Mouse (Mus musculus) midbrain, embryonic 15.5 days (tissue): Measurements from ENCODE around the gene Nmnat2. TPM values are rescaled to one million over a fixed set of nuclear protein-coding genes. Genes with fewer than 3 reads are reported as not detected.

Source experiments
- ATAC-seq: fragments of 200-750 bp; cut with Nextera tagmentation; replicated peaks from 2 replicates; pipeline ENCODE4 v1.8.0; 2017; ENCODE audit warnings: moderate TSS enrichment
- H3K27ac ChIP-seq: fragments of 300-500 bp; sonication (generic); 2 replicates; pipeline ENCODE4 v1.5.1; 2015; ENCODE audit warnings: mild to moderate bottlenecking, inconsistent platforms
- H3K27me3 ChIP-seq: fragments of 300-500 bp; sonication (generic); replicated peaks from 2 replicates; pipeline ENCODE4 v1.6.1; 2015; ENCODE audit warnings: inconsistent platforms
- H3K36me3 ChIP-seq: fragments of 300-500 bp; sonication (generic); replicated peaks from 2 replicates; pipeline ENCODE4 v1.6.1; 2015; ENCODE audit warnings: inconsistent platforms
- H3K4me1 ChIP-seq: fragments of 300-500 bp; sonication (generic); 2 replicates; pipeline ENCODE4 v1.6.1; 2015; ENCODE audit warnings: inconsistent platforms
- H3K4me2 ChIP-seq: fragments of 300-500 bp; sonication (generic); 2 replicates; pipeline ENCODE4 v1.6.1; 2015; ENCODE audit warnings: inconsistent platforms, mild to moderate bottlenecking, moderate library complexity
- H3K4me3 ChIP-seq: fragments of 300-500 bp; sonication (generic); 2 replicates; pipeline ENCODE4 v1.5.1; 2015; ENCODE audit warnings: mild to moderate bottlenecking, inconsistent platforms
- H3K9ac ChIP-seq: fragments of 300-500 bp; sonication (generic); 2 replicates; pipeline ENCODE4 v1.6.1; 2015; ENCODE audit warnings: mild to moderate bottlenecking, inconsistent platforms
- H3K9me3 ChIP-seq: fragments of 300-500 bp; sonication (generic); 2 replicates; pipeline ENCODE4 v1.6.1; 2016; ENCODE audit warnings: inconsistent platforms
- WGBS: fragments of 180-500 bp; shearing (Covaris S2); methylation state at CpG from one replicate; pipeline ENCODE4 v1.1.7; 2015; ENCODE audit warnings: mixed read lengths; 5-methylcytosine and 5-hydroxymethylcytosine counted together
- polyA plus RNA-seq: library from polyadenylated mRNA; unstranded; fragments of >200 nt; fragmentation: Nextera tagmentation; extraction: Ambion mirVana; gene quantifications from 2 replicates; pipeline ENCODE4 v1.2.1, GENCODE M21; 2015

Gene Nmnat2
- polyA plus RNA-seq, 1 experiment from 2014 or later = 98.5 TPM

GRCm38 (mm10) chr1:152956221-152956620 lies 1.4 kb downstream of the Nmnat2 start:
- H3K36me3 ChIP-seq = no peaks in the 10 kb centered on the region
- peak overlapping the region; percentile 92; the same call in 1 of the 2 replicates for H3K27ac ChIP-seq
- peak overlapping the region; percentile 71 for H3K9ac ChIP-seq
- H3K4me2 ChIP-seq = peak overlapping the region; percentile 94
- H3K27me3 ChIP-seq = peaks cover 3% of the 10 kb centered on the region; the same call in 1 of the 2 replicates
- 5% methylated on average over 14 of the region's 14 CpGs for WGBS
- H3K4me1 ChIP-seq = peaks cover 26% of the 10 kb centered on the region
- H3K9me3 ChIP-seq = no peaks in the 10 kb centered on the region
- 0 out of 2 replicates have a peak, but pooled peaks have one; percentile 20 for ATAC-seq
- peak overlapping the region; percentile 78 for H3K4me3 ChIP-seq

GRCm38 (mm10) chr1:152964344-152964743 lies 9.6 kb downstream of the Nmnat2 start:
- 49% methylated on average over 10 of the region's 10 CpGs for WGBS
- no peaks in the 10 kb centered on the region for H3K36me3 ChIP-seq
- H3K9ac ChIP-seq = no peak overlapping the region
- no peaks in the 10 kb centered on the region for H3K27me3 ChIP-seq
- no peak overlapping the region for H3K4me3 ChIP-seq
- ATAC-seq = 0 out of 2 replicates have a peak, but pooled peaks have one; percentile 60
- H3K27ac ChIP-seq = no peak overlapping the region; the same call in 1 of the 2 replicates
- H3K9me3 ChIP-seq = no peaks in the 10 kb centered on the region
- H3K4me1 ChIP-seq = peaks cover 13% of the 10 kb centered on the region; the same call in 1 of the 2 replicates
- no peak overlapping the region for H3K4me2 ChIP-seq

GRCm38 (mm10) chr1:152966222-152966621 lies 11.4 kb downstream of the Nmnat2 start:
- no peak for ATAC-seq
- no peak overlapping the region for H3K27ac ChIP-seq
- 72% methylated on average over 6 of the region's 6 CpGs for WGBS

GRCm38 (mm10) chr1:152966686-152967085 lies 11.9 kb downstream of the Nmnat2 start:
- peaks cover 13% of the 10 kb centered on the region; the same call in 1 of the 2 replicates for H3K4me1 ChIP-seq
- no peak overlapping the region for H3K4me2 ChIP-seq
- no peaks in the 10 kb centered on the region for H3K36me3 ChIP-seq
- no peak for ATAC-seq
- WGBS = 43% methylated on average over 2 of the region's 2 CpGs
- H3K4me3 ChIP-seq = no peak overlapping the region
- no peak overlapping the region for H3K9ac ChIP-seq
- H3K27me3 ChIP-seq = no peaks in the 10 kb centered on the region
- no peak overlapping the region for H3K27ac ChIP-seq
- no peaks in the 10 kb centered on the region for H3K9me3 ChIP-seq

More at GRCm38 (mm10) chr1:152966222-152966621, 11.4 kb downstream of the Nmnat2 start:
- H3K4me2 ChIP-seq = no peak overlapping the region
- no peaks in the 10 kb centered on the region for H3K27me3 ChIP-seq
- H3K4me1 ChIP-seq = peaks cover 13% of the 10 kb centered on the region; the same call in 1 of the 2 replicates
- no peak overlapping the region for H3K4me3 ChIP-seq
- H3K9ac ChIP-seq = no peak overlapping the region
- H3K9me3 ChIP-seq = no peaks in the 10 kb centered on the region
- no peaks in the 10 kb centered on the region for H3K36me3 ChIP-seq

- H3K9me3 ChIP-seq = no peaks in the 10 kb centered on the region
- ATAC-seq = no peak
- H3K4me1 ChIP-seq = peaks cover 26% of the 10 kb centered on the region
- H3K9ac ChIP-seq = no peak overlapping the region
- no peak overlapping the region for H3K27ac ChIP-seq
- H3K4me3 ChIP-seq = no peak overlapping the region
- H3K4me2 ChIP-seq = no peak overlapping the region
- no peaks in the 10 kb centered on the region for H3K27me3 ChIP-seq
- no peaks in the 10 kb centered on the region for H3K36me3 ChIP-seq
- WGBS = 70% methylated on average over 4 of the region's 4 CpGs
Measured at GRCm38 (mm10) chr1:152969081-152969480, 14.3 kb downstream of the Nmnat2 start.

DNA sequence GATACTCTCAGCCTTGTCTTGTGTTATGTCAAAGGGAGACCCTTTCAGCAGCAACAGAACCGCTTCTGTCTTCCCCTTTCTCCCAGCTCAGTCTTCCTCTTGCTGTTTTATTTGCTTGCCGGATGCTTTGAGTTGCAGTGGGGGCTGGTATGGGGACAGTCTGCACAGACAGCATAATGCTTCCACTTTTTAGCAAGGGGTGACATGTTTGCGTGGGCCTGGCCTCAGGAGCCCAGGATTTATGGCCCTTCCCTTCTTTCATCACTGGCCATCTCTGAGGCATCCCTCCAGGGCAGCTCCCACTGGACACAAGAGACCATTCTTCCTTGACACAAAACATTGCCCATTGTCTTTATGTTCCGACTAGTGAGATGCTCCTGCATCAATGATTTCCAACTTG lies 18.2 kb downstream of the Nmnat2 start:
- no peak overlapping the region for H3K4me2 ChIP-seq
- H3K27me3 ChIP-seq = no peaks in the 10 kb centered on the region
- ATAC-seq = no peak
- no peak overlapping the region for H3K27ac ChIP-seq
- H3K9me3 ChIP-seq = no peaks in the 10 kb centered on the region
- 29% methylated on average over 4 of the region's 4 CpGs for WGBS
- peaks cover 14% of the 10 kb centered on the region for H3K4me1 ChIP-seq
- H3K4me3 ChIP-seq = no peak overlapping the region
- H3K9ac ChIP-seq = no peak overlapping the region
- H3K36me3 ChIP-seq = no peaks in the 10 kb centered on the region

GRCm38 (mm10) chr1:152973421-152973820 lies 18.6 kb downstream of the Nmnat2 start:
- Histone ChIP-seq H3K9ac (no peak overlapping the region), H3K9me3 (no peaks in the 10 kb centered on the region), H3K36me3 (no peaks in the 10 kb centered on the region), H3K4me3 (no peak overlapping the region), H3K4me2 (no peak overlapping the region), H3K4me1 (peaks cover 14% of the 10 kb centered on the region), H3K27ac (no peak overlapping the region), H3K27me3 (no peaks in the 10 kb centered on the region)
- ATAC-seq = no peak
- WGBS = 19% methylated on average over 5 of the region's 5 CpGs

DNA sequence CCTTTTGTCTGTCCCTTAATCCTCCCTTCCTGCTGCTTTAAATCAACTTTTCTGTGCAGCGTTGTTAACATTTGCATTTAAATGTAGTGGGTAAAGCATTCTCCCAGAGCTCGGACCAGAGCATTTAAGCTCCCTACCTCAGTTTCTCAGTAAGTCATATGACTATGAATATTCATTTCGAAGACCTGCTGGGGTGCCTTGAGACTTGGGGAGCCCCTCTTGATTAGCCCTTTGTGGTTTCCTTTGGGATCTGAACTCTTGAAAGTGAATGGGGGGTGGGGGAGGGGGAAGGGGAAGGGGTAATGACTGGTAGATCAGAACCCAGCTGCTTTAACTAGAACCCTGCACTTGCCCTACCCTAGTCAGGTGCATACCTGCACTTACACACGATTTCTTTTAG lies 19.1 kb downstream of the Nmnat2 start:
- Histone ChIP-seq H3K9ac (no peak overlapping the region), H3K36me3 (no peaks in the 10 kb centered on the region), H3K4me3 (no peak overlapping the region), H3K27me3 (no peaks in the 10 kb centered on the region), H3K27ac (no peak overlapping the region), H3K4me1 (peaks cover 14% of the 10 kb centered on the region), H3K9me3 (no peaks in the 10 kb centered on the region), H3K4me2 (no peak overlapping the region)
- no peak for ATAC-seq
- 12% methylated on average over 4 of the region's 4 CpGs for WGBS

DNA sequence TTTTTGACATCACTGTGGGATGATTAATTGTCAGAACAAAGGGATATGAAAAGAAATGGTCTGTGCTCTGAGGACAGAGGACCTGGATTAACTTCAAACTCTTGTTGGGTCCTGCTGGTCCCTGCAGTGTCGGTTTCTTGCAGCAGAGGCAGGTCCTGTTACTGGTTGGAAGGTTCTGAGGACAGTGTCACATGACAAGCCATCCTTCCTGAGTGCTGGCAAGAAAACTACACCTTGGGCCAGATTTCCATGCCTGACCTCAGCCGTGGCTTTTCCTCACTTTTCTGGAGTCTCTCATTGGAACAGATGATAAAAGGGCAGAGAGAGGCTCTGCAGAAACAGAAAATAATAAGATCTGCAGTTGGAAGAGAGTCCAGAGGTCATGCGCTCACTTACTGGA lies 20.4 kb downstream of the Nmnat2 start:
- Histone ChIP-seq H3K27ac (no peak overlapping the region), H3K36me3 (no peaks in the 10 kb centered on the region), H3K27me3 (no peaks in the 10 kb centered on the region), H3K4me3 (no peak overlapping the region), H3K9me3 (no peaks in the 10 kb centered on the region), H3K9ac (no peak overlapping the region), H3K4me2 (no peak overlapping the region), H3K4me1 (peaks cover 14% of the 10 kb centered on the region)
- 81% methylated on average over 3 of the region's 3 CpGs for WGBS
- ATAC-seq = no peak

DNA sequence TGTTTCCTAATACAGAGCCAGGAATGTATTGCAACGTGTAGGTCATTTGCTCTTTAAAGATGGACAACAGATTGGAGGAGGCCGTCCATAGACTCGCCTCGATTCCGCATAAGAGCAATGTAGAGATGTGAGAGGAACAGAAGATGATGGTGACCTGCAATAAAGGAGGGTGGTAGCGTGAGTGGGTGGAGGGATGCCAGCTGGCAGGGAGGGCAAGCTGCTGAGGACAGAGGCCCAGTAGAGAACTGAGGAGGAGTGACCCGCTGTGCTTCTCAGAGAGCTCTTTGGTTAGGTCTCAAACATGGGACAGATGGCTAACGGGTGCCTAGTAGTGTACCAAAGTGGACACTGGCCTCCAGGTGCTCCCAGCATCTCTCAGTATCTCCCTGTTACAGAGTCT lies 23.9 kb downstream of the Nmnat2 start:
- Histone ChIP-seq H3K4me1 (peaks cover 5% of the 10 kb centered on the region), H3K27me3 (no peaks in the 10 kb centered on the region), H3K9me3 (no peaks in the 10 kb centered on the region), H3K4me2 (no peak overlapping the region), H3K36me3 (no peaks in the 10 kb centered on the region), H3K27ac (no peak overlapping the region), H3K9ac (no peak overlapping the region), H3K4me3 (no peak overlapping the region)
- no peak for ATAC-seq
- 95% methylated on average over 8 of the region's 8 CpGs for WGBS

DNA sequence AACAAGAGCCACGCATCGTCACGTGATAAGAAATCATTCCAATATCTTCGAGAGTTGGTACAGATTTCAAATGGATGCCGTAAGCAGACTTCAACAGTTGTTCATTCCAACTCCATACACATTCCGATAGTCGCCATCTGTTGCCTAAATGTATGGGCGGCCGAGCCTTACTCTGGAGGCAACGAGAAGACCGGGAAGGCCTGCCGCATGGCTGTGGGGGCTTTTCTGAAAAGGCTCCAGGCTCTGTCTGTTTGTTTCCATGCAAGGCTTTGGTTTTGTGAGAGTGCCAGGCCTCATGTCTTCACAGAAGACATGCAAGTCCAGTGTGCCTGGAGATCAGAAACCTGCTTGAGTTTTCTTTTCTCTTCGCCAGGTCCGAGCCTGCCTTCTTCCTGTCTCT lies 28.6 kb downstream of the Nmnat2 start:
- H3K4me3 ChIP-seq = no peak overlapping the region
- no peak overlapping the region for H3K27ac ChIP-seq
- H3K4me2 ChIP-seq = no peak overlapping the region
- no peak overlapping the region for H3K9ac ChIP-seq
- no peaks in the 10 kb centered on the region for H3K27me3 ChIP-seq
- no peaks in the 10 kb centered on the region for H3K9me3 ChIP-seq
- no peaks in the 10 kb centered on the region for H3K4me1 ChIP-seq
- no peaks in the 10 kb centered on the region for H3K36me3 ChIP-seq
- no peak for ATAC-seq
- WGBS = 93% methylated on average over 14 of the region's 14 CpGs

GRCm38 (mm10) chr1:152986981-152987380 lies 32.2 kb downstream of the Nmnat2 start:
- H3K27me3 ChIP-seq = no peaks in the 10 kb centered on the region
- no peak overlapping the region for H3K4me3 ChIP-seq
- H3K9me3 ChIP-seq = no peaks in the 10 kb centered on the region
- no peak overlapping the region for H3K9ac ChIP-seq
- H3K36me3 ChIP-seq = no peaks in the 10 kb centered on the region
- WGBS = 76% methylated on average over 3 of the region's 3 CpGs
- H3K4me2 ChIP-seq = no peak overlapping the region
- no peak for ATAC-seq
- H3K4me1 ChIP-seq = no peaks in the 10 kb centered on the region
- H3K27ac ChIP-seq = no peak overlapping the region

- H3K4me1 ChIP-seq = no peaks in the 10 kb centered on the region
- no peak overlapping the region for H3K9ac ChIP-seq
- H3K4me2 ChIP-seq = no peak overlapping the region
- H3K27ac ChIP-seq = no peak overlapping the region
- H3K4me3 ChIP-seq = no peak overlapping the region
- ATAC-seq = no peak
- no peaks in the 10 kb centered on the region for H3K27me3 ChIP-seq
- no peaks in the 10 kb centered on the region for H3K9me3 ChIP-seq
- 84% methylated on average over 5 of the region's 5 CpGs for WGBS
- H3K36me3 ChIP-seq = no peaks in the 10 kb centered on the region
Measured at GRCm38 (mm10) chr1:152990067-152990466, 35.3 kb downstream of the Nmnat2 start.
